Mouse (Mus musculus): ENCODE measurements around the gene Tmem221. TPM values are rescaled to one million over a fixed set of nuclear protein-coding genes. Genes with fewer than 3 reads are reported as not detected.
A peak's percentile ranks its signal among the peaks of the same experiment; 100 is the strongest.

Gene Tmem221
- polyA plus RNA-seq, 1 experiment from 2014 or later = 0.21 TPM

DNA sequence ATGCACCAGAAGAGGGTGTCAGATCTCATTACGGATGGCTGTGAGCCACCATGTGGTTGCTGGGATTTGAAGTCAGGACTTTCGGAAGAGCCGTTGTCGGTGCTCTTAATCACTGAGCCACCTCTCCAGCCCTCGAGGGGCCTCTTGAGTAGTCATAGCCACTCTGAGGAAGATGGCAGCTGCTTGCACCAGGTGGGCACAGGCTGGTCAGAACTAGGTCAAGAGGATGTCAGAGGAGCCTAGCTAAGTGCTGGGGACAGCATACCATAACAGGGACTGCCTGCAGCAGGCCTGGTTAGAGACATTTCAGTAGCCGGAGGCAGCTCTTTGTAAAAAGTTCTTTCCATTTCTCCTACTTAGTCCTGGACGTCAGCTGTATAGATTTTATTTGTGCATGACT is 7.9 kb downstream of the Tmem221 start:
- H3K9me3 ChIP-seq (replicated peaks; ENCODE audit: control insufficient read depth, low read length) = no peaks in the 10 kb centered on the region

DNA sequence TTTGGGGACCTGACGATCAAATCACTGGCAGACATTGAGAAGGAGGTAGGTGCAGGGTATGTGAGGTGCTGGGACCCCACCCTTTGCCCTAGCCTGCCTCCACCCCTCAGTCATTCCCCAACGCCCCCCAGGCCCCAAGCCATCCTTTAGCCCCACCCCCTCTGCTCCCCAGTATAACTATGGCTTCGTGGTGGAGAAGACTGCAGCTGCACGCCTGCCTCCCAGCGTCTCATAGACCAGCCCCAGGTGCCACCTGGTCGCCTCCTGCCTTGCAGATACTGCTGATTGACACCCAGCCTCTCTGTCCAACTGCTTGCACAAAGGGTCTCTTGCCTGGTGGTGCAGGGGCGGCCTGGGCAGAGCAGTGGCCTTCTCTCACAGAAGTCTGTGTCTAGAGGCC is 11.1 kb downstream of the Tmem221 start:
- 84% methylated on average over 7 of the region's 7 CpGs for WGBS (ENCODE audit: insufficient replicate concordance)
- Histone ChIP-seq H3K27me3 (ENCODE audit: control insufficient read depth, insufficient read depth, low read length) (no peaks in the 10 kb centered on the region), H3K27ac (ENCODE audit: low read depth, low read length) (no peak overlapping the region), H3K9ac (ENCODE audit: low read depth, low read length) (no peak overlapping the region), H3K9me3 (replicated peaks; ENCODE audit: control insufficient read depth, low read length) (no peaks in the 10 kb centered on the region), H3K4me1 (ENCODE audit: control insufficient read depth, insufficient read depth, low read length) (0 out of 2 replicates have a peak, but pooled peaks cover 10% of the 10 kb centered on the region), H3K36me3 (ENCODE audit: control insufficient read depth, insufficient read depth, low read length) (peaks cover 11% of the 10 kb centered on the region), H3K4me2 (no peak overlapping the region), H3K4me3 (ENCODE audit: low read depth, low read length) (no peak overlapping the region)
- ATAC-seq (replicated peaks; ENCODE audit: insufficient number of reproducible peaks, low FRiP score, low TSS enrichment) = no peak

More for the DNA sequence above, 7.9 kb downstream of the Tmem221 start:
- H3K4me2 ChIP-seq = no peak overlapping the region
- WGBS (ENCODE audit: insufficient replicate concordance) = 72% methylated on average over 7 of the region's 7 CpGs
- ATAC-seq (replicated peaks; ENCODE audit: insufficient number of reproducible peaks, low FRiP score, low TSS enrichment) = no peak
- H3K9ac ChIP-seq (ENCODE audit: low read depth, low read length) = no peak overlapping the region
- no peak overlapping the region for H3K4me3 ChIP-seq (ENCODE audit: low read depth, low read length)
- peaks cover 8% of the 10 kb centered on the region for H3K36me3 ChIP-seq (ENCODE audit: control insufficient read depth, insufficient read depth, low read length)
- H3K27ac ChIP-seq (ENCODE audit: low read depth, low read length) = no peak overlapping the region
- 0 out of 2 replicates have a peak, but pooled peaks cover 5% of the 10 kb centered on the region for H3K4me1 ChIP-seq (ENCODE audit: control insufficient read depth, insufficient read depth, low read length)
- peaks cover 4% of the 10 kb centered on the region; the same call in 1 of the 2 replicates for H3K27me3 ChIP-seq (ENCODE audit: control insufficient read depth, insufficient read depth, low read length)

DNA sequence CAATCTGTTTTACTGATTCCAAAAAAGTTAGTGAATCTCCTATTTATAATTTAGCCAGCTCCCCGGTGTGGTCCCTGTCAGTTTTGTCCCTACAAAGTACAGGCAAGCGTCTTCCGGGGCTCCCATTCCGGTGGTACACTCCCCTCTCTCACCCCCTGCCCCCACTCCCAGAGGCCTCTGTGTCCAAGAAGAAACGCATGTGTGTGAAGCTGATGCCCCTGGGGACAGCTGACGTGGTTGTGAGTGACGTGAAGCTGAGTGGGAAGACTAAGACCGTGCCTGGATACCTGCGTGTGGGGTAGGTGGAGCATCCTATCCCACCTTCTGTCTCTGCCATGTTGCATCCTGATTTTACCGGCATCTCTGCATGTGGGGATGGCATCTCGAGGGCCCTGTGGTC is 13.6 kb downstream of the Tmem221 start:
- WGBS (ENCODE audit: insufficient replicate concordance) = 94% methylated on average over 11 of the region's 11 CpGs
- Histone ChIP-seq H3K27me3 (ENCODE audit: control insufficient read depth, insufficient read depth, low read length) (no peaks in the 10 kb centered on the region), H3K9ac (ENCODE audit: low read depth, low read length) (no peak overlapping the region), H3K27ac (ENCODE audit: low read depth, low read length) (no peak overlapping the region), H3K4me2 (no peak overlapping the region), H3K36me3 (ENCODE audit: control insufficient read depth, insufficient read depth, low read length) (peaks cover 11% of the 10 kb centered on the region), H3K4me1 (ENCODE audit: control insufficient read depth, insufficient read depth, low read length) (0 out of 2 replicates have a peak, but pooled peaks cover 6% of the 10 kb centered on the region), H3K9me3 (replicated peaks; ENCODE audit: control insufficient read depth, low read length) (no peaks in the 10 kb centered on the region), H3K4me3 (ENCODE audit: low read depth, low read length) (no peak overlapping the region)
- no peak for ATAC-seq (replicated peaks; ENCODE audit: insufficient number of reproducible peaks, low FRiP score, low TSS enrichment)

DNA sequence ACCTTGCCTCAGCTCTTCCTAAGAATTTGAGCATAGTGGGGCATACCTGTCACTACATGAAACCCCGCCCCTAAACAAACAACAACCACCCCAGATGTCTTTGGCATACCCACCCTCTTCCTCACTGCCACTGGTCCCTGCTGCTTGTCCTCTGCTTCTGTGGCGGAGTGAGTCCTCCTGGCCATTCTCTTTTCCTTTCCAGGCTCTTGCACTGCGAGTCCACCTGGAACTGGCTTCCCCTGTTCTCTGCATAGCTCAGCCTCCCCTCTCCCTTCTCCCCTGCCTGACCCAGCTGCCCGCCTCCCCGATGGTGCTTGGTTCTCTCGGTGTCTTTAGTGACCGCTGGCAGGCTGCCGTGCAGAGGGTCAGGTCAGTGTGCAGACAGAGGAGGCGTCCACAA is 14.9 kb downstream of the Tmem221 start:
- Histone ChIP-seq H3K4me2 (peak overlapping the region; percentile 85), H3K36me3 (ENCODE audit: control insufficient read depth, insufficient read depth, low read length) (peaks cover 11% of the 10 kb centered on the region), H3K27ac (ENCODE audit: low read depth, low read length) (no peak overlapping the region), H3K9me3 (replicated peaks; ENCODE audit: control insufficient read depth, low read length) (no peaks in the 10 kb centered on the region), H3K4me1 (ENCODE audit: control insufficient read depth, insufficient read depth, low read length) (0 out of 2 replicates have a peak, but pooled peaks cover 6% of the 10 kb centered on the region), H3K27me3 (ENCODE audit: control insufficient read depth, insufficient read depth, low read length) (no peaks in the 10 kb centered on the region), H3K9ac (ENCODE audit: low read depth, low read length) (peak overlapping the region; percentile 72; the same call in 1 of the 2 replicates), H3K4me3 (ENCODE audit: low read depth, low read length) (peak overlapping the region; percentile 80)
- WGBS (ENCODE audit: insufficient replicate concordance) = 86% methylated on average over 9 of the region's 9 CpGs
- no peak for ATAC-seq (replicated peaks; ENCODE audit: insufficient number of reproducible peaks, low FRiP score, low TSS enrichment)

DNA sequence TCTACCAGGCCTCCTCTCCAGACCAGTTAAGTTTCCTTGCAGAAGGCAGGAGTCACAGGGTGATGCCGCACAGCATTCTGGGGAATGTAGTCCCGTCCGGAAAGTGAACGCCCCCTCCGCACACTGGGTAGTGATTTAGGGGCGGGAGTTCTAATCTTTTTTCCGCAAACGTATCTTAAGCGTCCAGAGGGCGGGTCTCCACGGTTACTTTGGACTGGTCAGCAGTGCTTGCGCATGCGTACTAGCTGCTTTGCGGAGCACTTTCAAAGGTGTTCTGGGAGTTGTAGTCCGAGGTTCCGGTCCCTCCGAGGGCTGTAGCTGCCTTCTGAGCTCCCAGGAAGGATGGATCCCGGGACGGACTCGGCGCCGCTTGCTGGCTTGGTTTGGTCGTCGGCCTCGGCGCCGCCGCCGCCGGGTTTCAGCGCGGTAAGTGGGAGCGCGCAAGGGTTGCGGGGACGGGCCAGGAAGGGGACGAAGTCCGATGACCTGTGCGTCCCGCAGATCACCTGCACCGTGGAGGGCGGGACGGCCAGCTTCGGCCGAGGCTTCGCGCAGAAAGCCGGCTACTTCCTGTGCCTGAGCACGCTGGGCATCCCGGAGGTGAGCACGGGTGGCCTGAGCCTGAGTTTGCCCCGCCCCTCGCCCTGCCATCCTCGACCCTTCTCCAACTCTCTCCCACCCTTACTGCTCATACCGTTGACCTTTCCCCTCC is 15.9 kb downstream of the Tmem221 start, which contains the start of gene Mvb12a:
Gene Mvb12a (plus strand): TSS at position 291 of the 712 bp plus-strand sequence.
- peak; percentile 93 for ATAC-seq (replicated peaks; ENCODE audit: insufficient number of reproducible peaks, low FRiP score, low TSS enrichment)
- no peaks in the 10 kb centered on the region for H3K27me3 ChIP-seq (ENCODE audit: control insufficient read depth, insufficient read depth, low read length)
- peaks cover 8% of the 10 kb centered on the region for H3K36me3 ChIP-seq (ENCODE audit: control insufficient read depth, insufficient read depth, low read length)
- 0 out of 2 replicates have a peak, but pooled peaks cover 6% of the 10 kb centered on the region for H3K4me1 ChIP-seq (ENCODE audit: control insufficient read depth, insufficient read depth, low read length)
- H3K4me3 ChIP-seq (ENCODE audit: low read depth, low read length) = peak within 1 kb of the TSS; percentile 80
- no peak within 1 kb of the TSS for H3K27ac ChIP-seq (ENCODE audit: low read depth, low read length)
- peak within 1 kb of the TSS; percentile 72 for H3K9ac ChIP-seq (ENCODE audit: low read depth, low read length)
- H3K9me3 ChIP-seq (replicated peaks; ENCODE audit: control insufficient read depth, low read length) = no peaks in the 10 kb centered on the region
- under 1% methylated on average over 55 of the region's 55 CpGs for WGBS (ENCODE audit: insufficient replicate concordance)
- H3K4me2 ChIP-seq = peak within 1 kb of the TSS; percentile 85

DNA sequence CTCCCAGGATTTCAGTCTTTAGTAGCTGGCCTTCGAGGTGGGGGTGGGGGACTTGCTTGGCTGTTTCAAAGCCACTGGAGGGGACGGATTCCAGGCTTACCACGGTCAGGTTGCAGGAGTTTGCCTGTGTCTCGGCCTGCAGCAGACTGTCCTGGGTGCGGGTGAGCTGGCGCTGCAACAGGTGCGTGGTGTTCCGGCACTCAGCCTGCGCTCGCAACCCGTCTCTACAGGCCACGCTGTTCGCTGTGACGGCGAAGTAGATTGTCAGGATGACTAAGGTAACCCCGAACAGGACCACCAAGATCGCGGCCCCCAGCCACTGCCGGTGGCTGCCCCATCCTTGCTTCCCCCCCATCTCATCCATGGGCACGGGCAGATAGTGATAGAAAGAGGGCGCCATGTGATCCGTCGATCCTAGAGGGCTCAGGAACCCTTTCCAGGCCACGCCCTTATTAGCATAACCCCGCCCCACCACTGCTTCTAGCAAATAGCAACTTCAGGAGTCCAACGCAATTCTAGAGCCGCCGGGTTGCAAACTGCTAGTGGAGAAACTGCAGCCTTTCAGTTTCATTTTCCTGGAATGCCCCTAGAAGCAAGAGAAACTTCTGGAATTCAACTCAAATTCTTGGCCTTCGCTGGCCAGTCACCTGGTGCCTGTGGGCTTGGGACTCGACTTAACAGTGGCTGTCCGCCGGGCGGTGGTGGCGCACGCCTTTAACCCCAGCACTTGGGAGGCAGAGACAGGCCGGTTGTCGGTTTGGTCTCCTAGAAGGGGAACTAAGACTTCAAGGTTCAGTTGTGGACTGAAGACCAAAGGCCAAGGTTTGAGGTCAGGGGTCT is 21.4 kb downstream of the Tmem221 start, which contains the start of gene Bst2:
Gene Bst2 (minus strand): TSS at position 429 of the 840 bp plus-strand sequence.
- peak within 1 kb of the TSS; percentile 70 for H3K9ac ChIP-seq (ENCODE audit: low read depth, low read length)
- H3K4me2 ChIP-seq = peak within 1 kb of the TSS; percentile 74
- no peaks in the 10 kb centered on the region for H3K4me1 ChIP-seq (ENCODE audit: control insufficient read depth, insufficient read depth, low read length)
- H3K9me3 ChIP-seq (replicated peaks; ENCODE audit: control insufficient read depth, low read length) = no peaks in the 10 kb centered on the region
- ATAC-seq (replicated peaks; ENCODE audit: insufficient number of reproducible peaks, low FRiP score, low TSS enrichment) = peak; percentile 81
- H3K4me3 ChIP-seq (ENCODE audit: low read depth, low read length) = peak within 1 kb of the TSS; percentile 56
- no peaks in the 10 kb centered on the region for H3K36me3 ChIP-seq (ENCODE audit: control insufficient read depth, insufficient read depth, low read length)
- H3K27ac ChIP-seq (ENCODE audit: low read depth, low read length) = peak within 1 kb of the TSS; percentile 64; the same call in 1 of the 2 replicates
- 0 out of 2 replicates have a peak, but pooled peaks cover 4% of the 10 kb centered on the region for H3K27me3 ChIP-seq (ENCODE audit: control insufficient read depth, insufficient read depth, low read length)
- 3% methylated on average over 37 of the region's 37 CpGs for WGBS (ENCODE audit: insufficient replicate concordance)

DNA sequence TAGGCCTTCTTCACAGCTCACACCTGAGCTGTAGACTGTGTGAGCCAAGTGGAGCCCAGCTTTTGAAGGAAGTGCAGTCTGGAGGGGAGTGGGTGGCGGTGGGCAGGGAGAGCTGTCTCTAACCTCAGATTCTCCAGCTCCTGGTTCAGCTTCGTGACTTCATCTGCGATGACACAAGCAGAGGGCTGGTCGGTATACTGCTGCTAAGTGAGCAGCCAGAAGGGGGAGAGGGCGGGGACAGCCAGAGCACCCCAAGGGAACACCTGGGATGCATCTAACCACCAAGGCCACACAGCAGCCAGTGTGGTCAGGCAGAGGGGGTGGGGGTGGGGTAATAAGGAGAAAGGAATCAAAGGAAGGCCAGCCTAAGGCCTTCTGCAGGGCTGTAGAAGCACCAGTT is 23.0 kb downstream of the Tmem221 start:
- H3K9ac ChIP-seq (ENCODE audit: low read depth, low read length) = 0 out of 2 replicates have a peak overlapping the region, but pooled peaks have one; percentile 0
- H3K36me3 ChIP-seq (ENCODE audit: control insufficient read depth, insufficient read depth, low read length) = no peaks in the 10 kb centered on the region
- no peak for ATAC-seq (replicated peaks; ENCODE audit: insufficient number of reproducible peaks, low FRiP score, low TSS enrichment)
- 0 out of 2 replicates have a peak, but pooled peaks cover 4% of the 10 kb centered on the region for H3K27me3 ChIP-seq (ENCODE audit: control insufficient read depth, insufficient read depth, low read length)
- WGBS (ENCODE audit: insufficient replicate concordance) = 48% methylated on average over 5 of the region's 5 CpGs
- H3K27ac ChIP-seq (ENCODE audit: low read depth, low read length) = no peak overlapping the region
- no peaks in the 10 kb centered on the region for H3K9me3 ChIP-seq (replicated peaks; ENCODE audit: control insufficient read depth, low read length)
- H3K4me2 ChIP-seq = no peak overlapping the region
- no peak overlapping the region for H3K4me3 ChIP-seq (ENCODE audit: low read depth, low read length)
- no peaks in the 10 kb centered on the region for H3K4me1 ChIP-seq (ENCODE audit: control insufficient read depth, insufficient read depth, low read length)

DNA sequence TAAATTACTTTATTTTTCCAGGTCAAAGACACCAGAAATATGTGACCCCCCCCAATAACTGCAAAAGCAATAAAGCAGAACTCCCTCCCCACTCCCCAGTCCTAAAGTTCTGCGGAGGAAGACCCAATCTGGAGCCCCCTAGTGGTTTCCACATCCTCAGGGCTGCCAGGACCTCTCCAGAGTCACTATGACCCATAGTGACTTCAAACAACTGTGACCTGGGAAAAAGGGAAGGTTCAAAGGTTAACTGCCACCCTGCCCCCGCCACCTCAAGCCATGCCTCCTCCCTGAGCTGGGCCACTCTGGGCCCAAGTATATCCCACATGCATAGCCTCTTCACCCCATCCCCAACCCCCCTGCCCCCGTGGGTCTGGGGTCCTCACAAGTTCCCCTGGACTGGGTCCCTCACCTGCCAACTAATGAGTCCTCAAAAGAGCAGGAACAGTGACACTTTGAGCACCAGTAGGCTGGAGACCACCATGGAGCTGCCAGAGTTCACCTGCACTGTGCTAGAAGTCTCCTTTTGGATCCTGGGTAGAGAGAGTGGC is 24.3 kb downstream of the Tmem221 start:
- Histone ChIP-seq H3K4me1 (ENCODE audit: control insufficient read depth, insufficient read depth, low read length) (no peaks in the 10 kb centered on the region), H3K4me3 (ENCODE audit: low read depth, low read length) (no peak overlapping the region), H3K9ac (ENCODE audit: low read depth, low read length) (no peak overlapping the region), H3K27ac (ENCODE audit: low read depth, low read length) (no peak overlapping the region), H3K9me3 (replicated peaks; ENCODE audit: control insufficient read depth, low read length) (no peaks in the 10 kb centered on the region), H3K4me2 (no peak overlapping the region), H3K27me3 (ENCODE audit: control insufficient read depth, insufficient read depth, low read length) (0 out of 2 replicates have a peak, but pooled peaks cover 4% of the 10 kb centered on the region), H3K36me3 (ENCODE audit: control insufficient read depth, insufficient read depth, low read length) (no peaks in the 10 kb centered on the region)
- WGBS (ENCODE audit: insufficient replicate concordance) = 40% methylated on average over 3 of the region's 3 CpGs
- no peak for ATAC-seq (replicated peaks; ENCODE audit: insufficient number of reproducible peaks, low FRiP score, low TSS enrichment)

All from heart, embryonic 11.5 days (tissue).